Mouse (Mus musculus) forebrain, postnatal 0 days (tissue): ENCODE results near the gene Cd24a. TPM values are rescaled to one million over a fixed set of nuclear protein-coding genes. Genes with fewer than 3 reads are reported as not detected.

Experiments
- ATAC-seq: fragments of 200-750 bp; cut with Nextera tagmentation; 2 replicates; pipeline ENCODE4 v1.8.0; 2017; ENCODE audit warnings: mild to moderate bottlenecking, moderate library complexity
- DNase-seq: peaks from one replicate; pipeline ENCODE4 v3.0.0-alpha.2; 2015
- H3K27ac ChIP-seq: fragments of 300-500 bp; sonication (generic); 2 replicates; pipeline ENCODE4 v1.5.1; 2014; ENCODE audit warnings: low read depth, mild to moderate bottlenecking, antibody characterized with exemption, low read length, moderate library complexity, mixed read lengths
- H3K27me3 ChIP-seq: fragments of 300-500 bp; sonication (generic); 2 replicates; pipeline ENCODE4 v1.6.1; 2014; ENCODE audit warnings: mild to moderate bottlenecking, low read length, mixed read lengths; ENCODE audit not compliant: insufficient read depth
- H3K36me3 ChIP-seq: fragments of 300-500 bp; sonication (generic); 2 replicates; pipeline ENCODE4 v1.6.1; 2014; ENCODE audit warnings: mild to moderate bottlenecking, moderate library complexity; ENCODE audit not compliant: insufficient read depth
- H3K4me1 ChIP-seq: fragments of 300-500 bp; sonication (generic); 2 replicates; pipeline ENCODE4 v1.6.1; 2014; ENCODE audit warnings: antibody characterized with exemption; ENCODE audit not compliant: insufficient read depth
- H3K4me2 ChIP-seq: fragments of 300-500 bp; sonication (generic); 2 replicates; pipeline ENCODE4 v1.6.1; 2014; ENCODE audit warnings: low read depth, mild to moderate bottlenecking, moderate library complexity
- H3K4me3 ChIP-seq: fragments of 300-500 bp; sonication (generic); 2 replicates; pipeline ENCODE4 v1.5.1; 2014; ENCODE audit warnings: low read depth, low read length, mixed read lengths
- H3K9ac ChIP-seq: fragments of 300-500 bp; sonication (generic); 2 replicates; pipeline ENCODE4 v1.6.1; 2014; ENCODE audit warnings: mild to moderate bottlenecking
- H3K9me3 ChIP-seq: fragments of 300-500 bp; sonication (generic); 2 replicates; pipeline ENCODE4 v1.6.1; 2016; ENCODE audit warnings: low read length
- CTCF ChIP-seq: sonication (generic); IDR thresholded peaks from 2 replicates; pipeline ENCODE4 v1.5.1; 2016; ENCODE audit warnings: antibody characterized with exemption, control low read depth, low read depth
- WGBS: fragments of 180-500 bp; shearing (Covaris S2); extraction: QIAGEN DNeasy Blood & Tissue Kit; methylation state at CpG from one replicate; pipeline ENCODE4 v1.1.7; 2014; 5-methylcytosine and 5-hydroxymethylcytosine counted together
- polyA plus RNA-seq: library from polyadenylated mRNA; unstranded; fragments of >200 nt; fragmentation: Nextera tagmentation; extraction: Ambion mirVana; gene quantifications from 2 replicates; pipeline ENCODE4 v1.2.1, GENCODE M21; 2015
- total RNA-seq: library from RNA; depleted of rRNA; stranded (reverse); fragments of >200 nt; gene quantifications from 2 replicates; pipeline ENCODE4 v1.2.3, GENCODE M21; 2014; rRNA removed

Gene Cd24a
- total and polyA plus RNA-seq, 2 experiments from 2014 or later: 668 to 1,087 TPM

GRCm38 (mm10) chr10:43631639-43632354 is 53.7 kb downstream of the Cd24a start:
- Histone ChIP-seq H3K36me3 (no peaks in the 10 kb centered on the region), H3K9me3 (no peaks in the 10 kb centered on the region), H3K9ac (no peak overlapping the region), H3K27ac (peak overlapping the region; percentile 68), H3K27me3 (no peaks in the 10 kb centered on the region), H3K4me1 (no peaks in the 10 kb centered on the region; the same call in 1 of the 2 replicates), H3K4me2 (no peak overlapping the region), H3K4me3 (no peak overlapping the region)
- DNase-seq: peak; percentile 66
- peak; percentile 64 for ATAC-seq
- WGBS: 31% methylated on average over 2 of the region's 2 CpGs
- TF ChIP-seq CTCF: no peak

- no peak for TF ChIP-seq CTCF
- Histone ChIP-seq H3K4me2 (no peak overlapping the region), H3K4me1 (no peaks in the 10 kb centered on the region; the same call in 1 of the 2 replicates), H3K27ac (no peak overlapping the region), H3K27me3 (no peaks in the 10 kb centered on the region), H3K4me3 (no peak overlapping the region), H3K9me3 (no peaks in the 10 kb centered on the region), H3K9ac (no peak overlapping the region), H3K36me3 (no peaks in the 10 kb centered on the region)
- DNase-seq (no peak), ATAC-seq (no peak)
- WGBS: 93% methylated on average over 4 of the region's 4 CpGs
Measured at GRCm38 (mm10) chr10:43633117-43633516, 55.0 kb downstream of the Cd24a start.

Other genes starting within 250 kb of the Cd24a start
- 8.5 and 11.1 TPM in 2 replicates for gene Bend3, start 99.5 kb upstream of the Cd24a start, total RNA-seq
- gene Bend3, start 99.5 kb upstream of the Cd24a start, polyA plus RNA-seq: 2.0 and 2.2 TPM in 2 replicates
- 39.4 and 42.3 TPM in 2 replicates for gene Gm9803, start 54.2 kb upstream of the Cd24a start, total RNA-seq
- gene Gm9803, start 54.2 kb upstream of the Cd24a start, polyA plus RNA-seq: 16.4 and 23.1 TPM in 2 replicates
- gene 1700021F05Rik, start 37.3 kb upstream of the Cd24a start, total RNA-seq: 33.7 and 35.2 TPM in 2 replicates
- 81.3 and 93.3 TPM in 2 replicates for gene 1700021F05Rik, start 37.3 kb upstream of the Cd24a start, polyA plus RNA-seq